Mouse (Mus musculus): Measurements from ENCODE around the gene Krtap9-5. TPM values are rescaled to one million over a fixed set of nuclear protein-coding genes. Genes with fewer than 3 reads are reported as not detected.

Krtap9-5 gene
- polyA plus RNA-seq, 1 experiment from 2014 or later = not detected

- ATAC-seq (ENCODE audit: low FRiP score) = no peak
- no peak overlapping the region for H3K27ac ChIP-seq (ENCODE audit: low read depth, low read length)
- WGBS = 90% methylated on average over 7 of the region's 7 CpGs
Measured at GRCm38 (mm10) chr11:99999091-99999490, 50.8 kb downstream of the Krtap9-5 start.

More at GRCm38 (mm10) chr11:99999091-99999490, 50.8 kb downstream of the Krtap9-5 start:
- no peak for DNase-seq (ENCODE audit: low spot score)
- no peak overlapping the region for H3K4me3 ChIP-seq (ENCODE audit: low read depth, low read length)
- no peaks in the 10 kb centered on the region for H3K36me3 ChIP-seq (ENCODE audit: control insufficient read depth, insufficient read depth, low read length)
- no peak overlapping the region for H3K4me2 ChIP-seq (replicated peaks; ENCODE audit: low read depth, low read length)
- H3K4me1 ChIP-seq (replicated peaks; ENCODE audit: control insufficient read depth, insufficient read depth, low read length) = no peaks in the 10 kb centered on the region
- H3K27me3 ChIP-seq (ENCODE audit: control insufficient read depth, insufficient read depth, low read length) = no peaks in the 10 kb centered on the region
- no peaks in the 10 kb centered on the region for H3K9me3 ChIP-seq (ENCODE audit: control insufficient read depth, low read length)
- no peak overlapping the region for H3K9ac ChIP-seq (ENCODE audit: low read depth, low read length)

Other genes starting within 250 kb of the Krtap9-5 start
- not detected in 2 replicates for gene Gm14180, start 214.2 kb upstream of the Krtap9-5 start, polyA plus RNA-seq (2014; fragmentation: Nextera tagmentation; extraction: Ambion mirVana)
- not detected in 2 replicates for gene Gm11595, start 175.6 kb upstream of the Krtap9-5 start, polyA plus RNA-seq (2014; fragmentation: Nextera tagmentation; extraction: Ambion mirVana)
- not detected in 2 replicates for gene Krtap4-8, start 167.8 kb upstream of the Krtap9-5 start, polyA plus RNA-seq (2014; fragmentation: Nextera tagmentation; extraction: Ambion mirVana)
- gene Krtap4-9, start 163.3 kb upstream of the Krtap9-5 start, polyA plus RNA-seq (2014; fragmentation: Nextera tagmentation; extraction: Ambion mirVana) = not detected in 2 replicates
- not detected in 2 replicates for gene Gm11596, start 155.0 kb upstream of the Krtap9-5 start, polyA plus RNA-seq (2014; fragmentation: Nextera tagmentation; extraction: Ambion mirVana)
- gene Gm11569, start 149.5 kb upstream of the Krtap9-5 start, polyA plus RNA-seq (2014; fragmentation: Nextera tagmentation; extraction: Ambion mirVana) = not detected in 2 replicates
- not detected in 2 replicates for gene Gm11554, start 144.0 kb upstream of the Krtap9-5 start, polyA plus RNA-seq (2014; fragmentation: Nextera tagmentation; extraction: Ambion mirVana)
- gene Krtap4-13, start 138.6 kb upstream of the Krtap9-5 start, polyA plus RNA-seq (2014; fragmentation: Nextera tagmentation; extraction: Ambion mirVana) = not detected in 2 replicates
- gene Gm11564, start 132.8 kb upstream of the Krtap9-5 start, polyA plus RNA-seq (2014; fragmentation: Nextera tagmentation; extraction: Ambion mirVana) = not detected in 2 replicates
- gene 2300003K06Rik, start 110.4 kb upstream of the Krtap9-5 start, polyA plus RNA-seq (2014; fragmentation: Nextera tagmentation; extraction: Ambion mirVana) = not detected in 2 replicates
- gene Krtap4-16, start 96.9 kb upstream of the Krtap9-5 start, polyA plus RNA-seq (2014; fragmentation: Nextera tagmentation; extraction: Ambion mirVana) = not detected in 2 replicates
- gene Gm11568, start 90.6 kb upstream of the Krtap9-5 start, polyA plus RNA-seq (2014; fragmentation: Nextera tagmentation; extraction: Ambion mirVana) = not detected in 2 replicates
- gene Gm11559, start 84.0 kb upstream of the Krtap9-5 start, polyA plus RNA-seq (2014; fragmentation: Nextera tagmentation; extraction: Ambion mirVana) = not detected in 2 replicates
- gene Krtap9-1, start 75.1 kb upstream of the Krtap9-5 start, polyA plus RNA-seq (2014; fragmentation: Nextera tagmentation; extraction: Ambion mirVana) = not detected in 2 replicates
- not detected in 2 replicates for gene Gm11567, start 69.3 kb upstream of the Krtap9-5 start, polyA plus RNA-seq (2014; fragmentation: Nextera tagmentation; extraction: Ambion mirVana)
- gene Krtap31-1, start 40.6 kb upstream of the Krtap9-5 start, polyA plus RNA-seq (2014; fragmentation: Nextera tagmentation; extraction: Ambion mirVana) = not detected in 2 replicates
- gene Gm11565, start 33.7 kb upstream of the Krtap9-5 start, polyA plus RNA-seq (2014; fragmentation: Nextera tagmentation; extraction: Ambion mirVana) = not detected in 2 replicates
- not detected in 2 replicates for gene Krtap31-2, start 12.2 kb upstream of the Krtap9-5 start, polyA plus RNA-seq (2014; fragmentation: Nextera tagmentation; extraction: Ambion mirVana)
- not detected in 2 replicates for gene Krtap29-1, start 30.6 kb downstream of the Krtap9-5 start, polyA plus RNA-seq (2014; fragmentation: Nextera tagmentation; extraction: Ambion mirVana)
- not detected in 2 replicates for gene Krtap16-1, start 38.1 kb downstream of the Krtap9-5 start, polyA plus RNA-seq (2014; fragmentation: Nextera tagmentation; extraction: Ambion mirVana)
- 0.23 TPM in 1 of 2 replicates, not detected in the other for gene Krtap17-1, start 45.5 kb downstream of the Krtap9-5 start, polyA plus RNA-seq (2014; fragmentation: Nextera tagmentation; extraction: Ambion mirVana)
- not detected in 2 replicates for gene Krt33a, start 67.7 kb downstream of the Krtap9-5 start, polyA plus RNA-seq (2014; fragmentation: Nextera tagmentation; extraction: Ambion mirVana)
- not detected in 2 replicates for gene Krt33b, start 81.4 kb downstream of the Krtap9-5 start, polyA plus RNA-seq (2014; fragmentation: Nextera tagmentation; extraction: Ambion mirVana)
- gene Krt34, start 93.1 kb downstream of the Krtap9-5 start, polyA plus RNA-seq (2014; fragmentation: Nextera tagmentation; extraction: Ambion mirVana) = not detected in 2 replicates
- not detected in 2 replicates for gene Krt31, start 102.1 kb downstream of the Krtap9-5 start, polyA plus RNA-seq (2014; fragmentation: Nextera tagmentation; extraction: Ambion mirVana)
- gene Krt32, start 139.8 kb downstream of the Krtap9-5 start, polyA plus RNA-seq (2014; fragmentation: Nextera tagmentation; extraction: Ambion mirVana) = not detected in 2 replicates
- gene Krt35, start 147.8 kb downstream of the Krtap9-5 start, polyA plus RNA-seq (2014; fragmentation: Nextera tagmentation; extraction: Ambion mirVana) = not detected in 2 replicates
- not detected in 2 replicates for gene Krt36, start 157.2 kb downstream of the Krtap9-5 start, polyA plus RNA-seq (2014; fragmentation: Nextera tagmentation; extraction: Ambion mirVana)
- not detected in 2 replicates for gene Krt13, start 173.1 kb downstream of the Krtap9-5 start, polyA plus RNA-seq (2014; fragmentation: Nextera tagmentation; extraction: Ambion mirVana)
- 1.3 and 2.4 TPM in 2 replicates for gene Krt15, start 187.5 kb downstream of the Krtap9-5 start, polyA plus RNA-seq (2014; fragmentation: Nextera tagmentation; extraction: Ambion mirVana)
- gene Krt19, start 200.2 kb downstream of the Krtap9-5 start, polyA plus RNA-seq (2014; fragmentation: Nextera tagmentation; extraction: Ambion mirVana) = 4.8 and 5.1 TPM in 2 replicates
- gene Krt9, start 244.8 kb downstream of the Krtap9-5 start, polyA plus RNA-seq (2014; fragmentation: Nextera tagmentation; extraction: Ambion mirVana) = not detected in 2 replicates

Measured in hindbrain, embryonic 11.5 days (tissue).